Mouse (Mus musculus): ENCODE measurements around the gene Ltbp2. TPM values are rescaled to one million over a fixed set of nuclear protein-coding genes. Genes with fewer than 3 reads are reported as not detected.

Gene Ltbp2
- polyA plus RNA-seq, 1 experiment from 2014 or later, result 0.04 TPM

GRCm38 (mm10) chr12:84814663-84815325 lies 61.5 kb downstream of the Ltbp2 start:
- Histone ChIP-seq H3K27ac (replicated peaks; ENCODE audit: low read depth, low read length) (no peak overlapping the region), H3K4me1 (ENCODE audit: control insufficient read depth, insufficient read depth, low read length) (no peaks in the 10 kb centered on the region), H3K27me3 (ENCODE audit: control insufficient read depth, insufficient read depth, low read length) (no peaks in the 10 kb centered on the region), H3K9me3 (replicated peaks; ENCODE audit: control insufficient read depth, low read length) (no peaks in the 10 kb centered on the region), H3K4me3 (ENCODE audit: low read depth, low read length) (no peak overlapping the region), H3K9ac (replicated peaks; ENCODE audit: low read length) (no peak overlapping the region), H3K4me2 (ENCODE audit: low read depth, low read length) (no peak overlapping the region), H3K36me3 (replicated peaks; ENCODE audit: control insufficient read depth, insufficient read depth, low read depth, low read length) (no peaks in the 10 kb centered on the region)
- DNase-seq (ENCODE audit: low spot score), result no peak
- no peak for ATAC-seq (replicated peaks; ENCODE audit: insufficient number of reproducible peaks, low FRiP score, low TSS enrichment, low read depth)
- WGBS, result 78% methylated on average over 3 of the region's 3 CpGs

GRCm38 (mm10) chr12:84813773-84814172 lies 62.6 kb downstream of the Ltbp2 start:
- no peak overlapping the region for H3K9ac ChIP-seq (replicated peaks; ENCODE audit: low read length)
- no peak overlapping the region for H3K4me2 ChIP-seq (ENCODE audit: low read depth, low read length)
- DNase-seq (ENCODE audit: low spot score), result no peak

GRCm38 (mm10) chr12:84812004-84812403 lies 64.3 kb downstream of the Ltbp2 start:
- no peak for DNase-seq (ENCODE audit: low spot score)
- WGBS, result 58% methylated on average over 3 of the region's 3 CpGs
- no peak overlapping the region for H3K9ac ChIP-seq (replicated peaks; ENCODE audit: low read length)
- H3K27me3 ChIP-seq (ENCODE audit: control insufficient read depth, insufficient read depth, low read length), result no peaks in the 10 kb centered on the region
- no peaks in the 10 kb centered on the region for H3K4me1 ChIP-seq (ENCODE audit: control insufficient read depth, insufficient read depth, low read length)
- no peaks in the 10 kb centered on the region for H3K36me3 ChIP-seq (replicated peaks; ENCODE audit: control insufficient read depth, insufficient read depth, low read depth, low read length)
- no peaks in the 10 kb centered on the region for H3K9me3 ChIP-seq (replicated peaks; ENCODE audit: control insufficient read depth, low read length)
- H3K4me3 ChIP-seq (ENCODE audit: low read depth, low read length), result no peak overlapping the region
- H3K27ac ChIP-seq (replicated peaks; ENCODE audit: low read depth, low read length), result no peak overlapping the region
- no peak overlapping the region for H3K4me2 ChIP-seq (ENCODE audit: low read depth, low read length)
- ATAC-seq (replicated peaks; ENCODE audit: insufficient number of reproducible peaks, low FRiP score, low TSS enrichment, low read depth), result no peak

More at GRCm38 (mm10) chr12:84813773-84814172, 62.6 kb downstream of the Ltbp2 start:
- Histone ChIP-seq H3K27me3 (ENCODE audit: control insufficient read depth, insufficient read depth, low read length) (no peaks in the 10 kb centered on the region), H3K4me3 (ENCODE audit: low read depth, low read length) (no peak overlapping the region), H3K9me3 (replicated peaks; ENCODE audit: control insufficient read depth, low read length) (no peaks in the 10 kb centered on the region), H3K4me1 (ENCODE audit: control insufficient read depth, insufficient read depth, low read length) (no peaks in the 10 kb centered on the region), H3K36me3 (replicated peaks; ENCODE audit: control insufficient read depth, insufficient read depth, low read depth, low read length) (no peaks in the 10 kb centered on the region), H3K27ac (replicated peaks; ENCODE audit: low read depth, low read length) (no peak overlapping the region)
- WGBS, result 35% methylated on average over 7 of the region's 7 CpGs
- ATAC-seq (replicated peaks; ENCODE audit: insufficient number of reproducible peaks, low FRiP score, low TSS enrichment, low read depth), result no peak

- no peak overlapping the region for H3K9ac ChIP-seq (replicated peaks; ENCODE audit: low read length)
- H3K4me3 ChIP-seq (ENCODE audit: low read depth, low read length), result no peak overlapping the region
- no peaks in the 10 kb centered on the region for H3K9me3 ChIP-seq (replicated peaks; ENCODE audit: control insufficient read depth, low read length)
- no peak for ATAC-seq (replicated peaks; ENCODE audit: insufficient number of reproducible peaks, low FRiP score, low TSS enrichment, low read depth)
- no peaks in the 10 kb centered on the region for H3K27me3 ChIP-seq (ENCODE audit: control insufficient read depth, insufficient read depth, low read length)
- no peaks in the 10 kb centered on the region for H3K36me3 ChIP-seq (replicated peaks; ENCODE audit: control insufficient read depth, insufficient read depth, low read depth, low read length)
- DNase-seq (ENCODE audit: low spot score), result no peak
- 51% methylated on average over 4 of the region's 4 CpGs for WGBS
- no peak overlapping the region for H3K27ac ChIP-seq (replicated peaks; ENCODE audit: low read depth, low read length)
- H3K4me1 ChIP-seq (ENCODE audit: control insufficient read depth, insufficient read depth, low read length), result no peaks in the 10 kb centered on the region
- no peak overlapping the region for H3K4me2 ChIP-seq (ENCODE audit: low read depth, low read length)
These were observed 64.8 kb downstream of the Ltbp2 start for GRCm38 (mm10) chr12:84811510-84811909.

GRCm38 (mm10) chr12:84810810-84811209 lies 65.5 kb downstream of the Ltbp2 start:
- Histone ChIP-seq H3K27me3 (ENCODE audit: control insufficient read depth, insufficient read depth, low read length) (no peaks in the 10 kb centered on the region), H3K4me3 (ENCODE audit: low read depth, low read length) (no peak overlapping the region), H3K27ac (replicated peaks; ENCODE audit: low read depth, low read length) (no peak overlapping the region), H3K36me3 (replicated peaks; ENCODE audit: control insufficient read depth, insufficient read depth, low read depth, low read length) (no peaks in the 10 kb centered on the region), H3K4me1 (ENCODE audit: control insufficient read depth, insufficient read depth, low read length) (no peaks in the 10 kb centered on the region), H3K4me2 (ENCODE audit: low read depth, low read length) (no peak overlapping the region), H3K9ac (replicated peaks; ENCODE audit: low read length) (no peak overlapping the region), H3K9me3 (replicated peaks; ENCODE audit: control insufficient read depth, low read length) (no peaks in the 10 kb centered on the region)
- DNase-seq (ENCODE audit: low spot score) (no peak), ATAC-seq (replicated peaks; ENCODE audit: insufficient number of reproducible peaks, low FRiP score, low TSS enrichment, low read depth) (no peak)
- 62% methylated on average over 1 of the region's 1 CpGs for WGBS

GRCm38 (mm10) chr12:84809033-84809432 lies 67.3 kb downstream of the Ltbp2 start:
- H3K4me1 ChIP-seq (ENCODE audit: control insufficient read depth, insufficient read depth, low read length), result no peaks in the 10 kb centered on the region
- no peak overlapping the region for H3K4me2 ChIP-seq (ENCODE audit: low read depth, low read length)
- no peaks in the 10 kb centered on the region for H3K9me3 ChIP-seq (replicated peaks; ENCODE audit: control insufficient read depth, low read length)
- H3K27me3 ChIP-seq (ENCODE audit: control insufficient read depth, insufficient read depth, low read length), result no peaks in the 10 kb centered on the region
- DNase-seq (ENCODE audit: low spot score), result no peak
- no peaks in the 10 kb centered on the region for H3K36me3 ChIP-seq (replicated peaks; ENCODE audit: control insufficient read depth, insufficient read depth, low read depth, low read length)
- no peak overlapping the region for H3K4me3 ChIP-seq (ENCODE audit: low read depth, low read length)
- ATAC-seq (replicated peaks; ENCODE audit: insufficient number of reproducible peaks, low FRiP score, low TSS enrichment, low read depth), result no peak
- WGBS, result 77% methylated on average over 6 of the region's 6 CpGs
- no peak overlapping the region for H3K9ac ChIP-seq (replicated peaks; ENCODE audit: low read length)
- H3K27ac ChIP-seq (replicated peaks; ENCODE audit: low read depth, low read length), result no peak overlapping the region

GRCm38 (mm10) chr12:84807351-84807750 lies 69.0 kb downstream of the Ltbp2 start:
- 83% methylated on average over 13 of the region's 13 CpGs for WGBS
- Histone ChIP-seq H3K4me1 (ENCODE audit: control insufficient read depth, insufficient read depth, low read length) (no peaks in the 10 kb centered on the region), H3K9me3 (replicated peaks; ENCODE audit: control insufficient read depth, low read length) (no peaks in the 10 kb centered on the region), H3K27me3 (ENCODE audit: control insufficient read depth, insufficient read depth, low read length) (no peaks in the 10 kb centered on the region), H3K9ac (replicated peaks; ENCODE audit: low read length) (no peak overlapping the region), H3K4me3 (ENCODE audit: low read depth, low read length) (no peak overlapping the region), H3K4me2 (ENCODE audit: low read depth, low read length) (no peak overlapping the region), H3K27ac (replicated peaks; ENCODE audit: low read depth, low read length) (no peak overlapping the region), H3K36me3 (replicated peaks; ENCODE audit: control insufficient read depth, insufficient read depth, low read depth, low read length) (no peaks in the 10 kb centered on the region)
- DNase-seq (ENCODE audit: low spot score) (no peak), ATAC-seq (replicated peaks; ENCODE audit: insufficient number of reproducible peaks, low FRiP score, low TSS enrichment, low read depth) (no peak)

- Histone ChIP-seq H3K4me2 (ENCODE audit: low read depth, low read length) (no peak overlapping the region), H3K9ac (replicated peaks; ENCODE audit: low read length) (no peak overlapping the region), H3K27me3 (ENCODE audit: control insufficient read depth, insufficient read depth, low read length) (no peaks in the 10 kb centered on the region), H3K27ac (replicated peaks; ENCODE audit: low read depth, low read length) (no peak overlapping the region), H3K36me3 (replicated peaks; ENCODE audit: control insufficient read depth, insufficient read depth, low read depth, low read length) (no peaks in the 10 kb centered on the region), H3K9me3 (replicated peaks; ENCODE audit: control insufficient read depth, low read length) (no peaks in the 10 kb centered on the region), H3K4me3 (ENCODE audit: low read depth, low read length) (no peak overlapping the region), H3K4me1 (ENCODE audit: control insufficient read depth, insufficient read depth, low read length) (no peaks in the 10 kb centered on the region)
- WGBS, result 58% methylated on average over 5 of the region's 5 CpGs
- no peak for DNase-seq (ENCODE audit: low spot score)
- no peak for ATAC-seq (replicated peaks; ENCODE audit: insufficient number of reproducible peaks, low FRiP score, low TSS enrichment, low read depth)
These were observed 69.6 kb downstream of the Ltbp2 start for GRCm38 (mm10) chr12:84806726-84807125.

All from embryonic facial prominence, embryonic 11.5 days (tissue).